Mouse (Mus musculus) stomach, postnatal 0 days (tissue): Measurements from ENCODE around the gene Pitpna. TPM values are rescaled to one million over a fixed set of nuclear protein-coding genes. Genes with fewer than 3 reads are reported as not detected.

Experiments
- ATAC-seq: fragments of 200-750 bp; cut with Nextera tagmentation; 2 replicates; pipeline ENCODE4 v1.8.0; 2017; ENCODE audit not compliant: low FRiP score, low TSS enrichment
- DNase-seq: peaks from one replicate; pipeline ENCODE4 v3.0.0-alpha.2; 2016; ENCODE audit warnings: low spot score
- H3K27ac ChIP-seq: fragments of 300-500 bp; sonication (generic); replicated peaks from 2 replicates; pipeline ENCODE4 v1.5.1; 2014; ENCODE audit warnings: mild to moderate bottlenecking, control low read depth
- H3K27me3 ChIP-seq: fragments of 300-500 bp; sonication (generic); 2 replicates; pipeline ENCODE4 v1.6.1; 2014; ENCODE audit warnings: low read length; ENCODE audit not compliant: control insufficient read depth, insufficient read depth
- H3K36me3 ChIP-seq: fragments of 300-500 bp; sonication (generic); 2 replicates; pipeline ENCODE4 v1.6.1; 2014; ENCODE audit warnings: low read length, mixed read lengths; ENCODE audit not compliant: control insufficient read depth, insufficient read depth
- H3K4me1 ChIP-seq: fragments of 300-500 bp; sonication (generic); replicated peaks from 2 replicates; pipeline ENCODE4 v1.6.1; 2014; ENCODE audit warnings: antibody characterized with exemption; ENCODE audit not compliant: control insufficient read depth, insufficient read depth
- H3K4me2 ChIP-seq: fragments of 300-500 bp; sonication (generic); replicated peaks from 2 replicates; pipeline ENCODE4 v1.6.1; 2014; ENCODE audit warnings: low read depth, mild to moderate bottlenecking, control low read depth, moderate library complexity
- H3K4me3 ChIP-seq: fragments of 300-500 bp; sonication (generic); 2 replicates; pipeline ENCODE4 v1.5.1; 2014; ENCODE audit warnings: low read depth, low read length, control low read depth
- H3K9ac ChIP-seq: fragments of 300-500 bp; sonication (generic); 2 replicates; pipeline ENCODE4 v1.6.1; 2014; ENCODE audit warnings: mild to moderate bottlenecking, low read length, control low read depth, mixed read lengths
- H3K9me3 ChIP-seq: fragments of 300-500 bp; sonication (generic); 2 replicates; pipeline ENCODE4 v1.6.1; 2016; ENCODE audit warnings: low read length; ENCODE audit not compliant: control insufficient read depth
- CTCF ChIP-seq: IDR thresholded peaks from 2 replicates; pipeline ENCODE4 v1.5.1; 2016; ENCODE audit warnings: antibody characterized with exemption, low read depth, mild to moderate bottlenecking, moderate library complexity
- EP300 ChIP-seq: optimal IDR thresholded peaks from 2 replicates; pipeline ENCODE3; 2016; ENCODE audit warnings: antibody characterized with exemption
- WGBS: fragments of 180-500 bp; shearing (Covaris S2); extraction: QIAGEN DNeasy Blood & Tissue Kit; methylation state at CpG from one replicate; pipeline ENCODE4 v1.1.7; 2014; 5-methylcytosine and 5-hydroxymethylcytosine counted together
- polyA plus RNA-seq: library from polyadenylated mRNA; unstranded; fragments of >200 nt; fragmentation: Nextera tagmentation; extraction: Ambion mirVana; gene quantifications from 2 replicates; pipeline ENCODE4 v1.2.1, GENCODE M21; 2015

Gene Pitpna
- polyA plus RNA-seq, 1 experiment from 2014 or later: 79.3 TPM

- Histone ChIP-seq H3K27ac (0 out of 2 replicates have a peak overlapping the region, but pooled peaks have one; percentile 40), H3K36me3 (no peaks in the 10 kb centered on the region), H3K9ac (no peak overlapping the region), H3K9me3 (no peaks in the 10 kb centered on the region), H3K4me1 (peaks cover 4% of the 10 kb centered on the region; the same call in 1 of the 2 replicates), H3K4me3 (no peak overlapping the region), H3K4me2 (no peak overlapping the region), H3K27me3 (no peaks in the 10 kb centered on the region)
- WGBS: 75% methylated on average over 13 of the region's 13 CpGs
- DNase-seq (no peak), ATAC-seq (no peak)
- TF ChIP-seq EP300: no peak
- no peak for TF ChIP-seq CTCF
Observed at GRCm38 (mm10) chr11:75566276-75567196, 21.4 kb upstream of the Pitpna start.

DNA sequence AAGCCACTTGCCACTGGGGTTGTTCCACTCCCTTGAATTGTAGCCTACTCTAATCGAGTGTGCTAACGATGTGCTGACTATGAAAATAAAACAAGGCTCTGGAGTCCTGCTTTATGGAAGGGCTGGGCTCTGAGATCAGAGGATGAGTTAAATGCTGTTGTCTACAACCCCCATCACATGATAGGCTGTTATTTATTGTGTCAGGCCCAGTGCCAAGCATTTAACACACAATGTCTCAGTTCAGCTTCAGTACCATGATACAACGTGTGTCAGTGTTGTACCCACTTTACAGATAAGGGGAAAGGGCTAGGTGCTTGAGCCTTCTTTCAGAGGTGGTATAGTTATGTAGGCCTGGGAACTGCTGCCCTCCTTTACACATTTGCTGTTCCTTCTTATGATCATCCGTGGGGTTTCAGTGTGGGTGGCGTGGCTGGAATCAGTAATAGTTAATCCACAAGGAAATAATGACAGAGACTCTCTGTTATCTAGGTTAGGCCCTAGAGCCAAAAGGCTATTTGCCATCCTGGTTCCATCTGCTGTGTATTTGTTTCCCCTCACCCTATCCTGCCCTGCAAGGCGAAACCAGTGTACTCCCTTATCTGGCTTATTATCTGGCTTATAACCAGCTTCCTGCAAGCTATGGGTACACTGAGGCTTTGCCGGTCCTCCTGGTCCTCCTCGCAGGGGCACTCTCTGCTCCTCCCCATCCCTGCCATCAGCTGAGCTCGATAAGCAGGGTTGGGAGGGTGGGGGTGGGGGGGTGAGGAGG lies 20.4 kb upstream of the Pitpna start:
- Histone ChIP-seq H3K36me3 (no peaks in the 10 kb centered on the region), H3K9ac (no peak overlapping the region), H3K4me2 (no peak overlapping the region), H3K4me3 (no peak overlapping the region), H3K27me3 (no peaks in the 10 kb centered on the region), H3K9me3 (no peaks in the 10 kb centered on the region), H3K27ac (no peak overlapping the region), H3K4me1 (peaks cover 4% of the 10 kb centered on the region; the same call in 1 of the 2 replicates)
- WGBS: 55% methylated on average over 9 of the region's 9 CpGs
- TF ChIP-seq CTCF (no peak), EP300 (no peak)
- DNase-seq (peak; percentile 12), ATAC-seq (no peak)

DNA sequence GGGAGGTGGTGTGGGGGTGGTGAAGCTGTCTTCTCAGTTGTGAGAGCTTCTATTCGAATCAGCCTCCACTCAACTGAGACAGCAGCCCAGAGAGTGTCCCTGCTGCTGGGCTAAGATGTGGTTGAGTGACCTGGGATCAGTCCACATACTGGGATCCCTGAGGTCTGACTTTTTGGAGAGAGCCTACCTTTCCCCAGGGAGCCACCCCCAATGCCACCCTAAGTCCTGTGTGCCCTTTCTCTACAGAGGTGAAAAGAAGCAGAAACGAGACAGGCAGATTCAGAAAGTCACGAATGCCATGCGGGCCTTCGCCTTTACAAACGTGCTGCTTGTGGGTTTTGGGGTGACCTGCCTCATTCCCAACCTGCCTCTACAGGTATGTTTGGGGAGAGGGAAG lies 19.8 kb upstream of the Pitpna start:
- no peak overlapping the region for H3K4me3 ChIP-seq
- no peak overlapping the region for H3K4me2 ChIP-seq
- ATAC-seq: no peak
- no peaks in the 10 kb centered on the region for H3K27me3 ChIP-seq
- no peak overlapping the region for H3K27ac ChIP-seq
- H3K4me1 ChIP-seq: peaks cover 4% of the 10 kb centered on the region; the same call in 1 of the 2 replicates
- TF ChIP-seq EP300: no peak
- no peak for TF ChIP-seq CTCF
- H3K36me3 ChIP-seq: no peaks in the 10 kb centered on the region
- peak; percentile 12 for DNase-seq
- no peaks in the 10 kb centered on the region for H3K9me3 ChIP-seq
- no peak overlapping the region for H3K9ac ChIP-seq
- 80% methylated on average over 6 of the region's 6 CpGs for WGBS

- Histone ChIP-seq H3K4me1 (peaks cover under 1% of the 10 kb centered on the region; the same call in 1 of the 2 replicates), H3K4me2 (no peak overlapping the region), H3K27me3 (no peaks in the 10 kb centered on the region), H3K27ac (no peak overlapping the region), H3K4me3 (no peak overlapping the region), H3K36me3 (no peaks in the 10 kb centered on the region), H3K9me3 (no peaks in the 10 kb centered on the region), H3K9ac (no peak overlapping the region)
- DNase-seq (peak; percentile 72), ATAC-seq (no peak)
- 64% methylated on average over 12 of the region's 12 CpGs for WGBS
- TF ChIP-seq CTCF: no peak
- TF ChIP-seq EP300: no peak
Observed at GRCm38 (mm10) chr11:75568962-75569361, 18.9 kb upstream of the Pitpna start.

DNA sequence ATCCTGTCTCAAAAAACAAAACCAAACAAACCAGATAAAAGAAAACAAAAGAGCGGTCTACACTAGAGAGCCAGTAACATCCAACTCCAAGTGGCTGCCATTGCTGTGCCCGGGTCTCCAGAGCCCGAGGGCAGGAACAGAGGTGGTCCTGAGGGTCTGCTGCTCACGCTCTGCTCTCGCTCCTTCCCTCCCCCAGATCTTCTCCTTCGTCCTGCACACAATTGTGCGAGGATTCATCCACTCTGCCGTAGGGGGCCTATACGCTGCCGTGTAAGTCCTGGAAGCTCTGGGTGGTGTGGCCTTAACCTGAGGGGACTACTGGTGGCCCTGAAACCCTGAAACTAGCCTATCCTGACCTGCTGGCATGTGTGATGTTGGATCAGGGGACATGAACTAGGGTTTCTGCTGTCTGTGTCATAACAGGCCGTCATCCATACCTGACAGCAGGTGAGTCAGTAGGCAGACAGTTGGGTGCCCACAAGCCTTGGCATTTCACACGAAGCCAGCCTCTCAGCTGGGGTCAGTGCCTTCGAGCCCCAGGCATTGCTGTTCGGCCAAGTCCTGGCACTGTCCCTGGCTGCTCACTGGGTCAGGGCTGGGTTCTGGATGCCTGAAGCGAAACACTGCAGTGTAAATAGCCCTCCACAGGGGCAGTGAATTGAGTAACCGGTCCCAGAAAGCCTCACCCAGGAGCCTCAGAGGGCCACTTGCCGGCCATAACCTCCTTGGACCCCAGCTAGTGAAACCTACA lies 17.3 kb upstream of the Pitpna start:
- H3K4me1 ChIP-seq: no peaks in the 10 kb centered on the region; the same call in 1 of the 2 replicates
- no peak for ATAC-seq
- no peak overlapping the region for H3K4me2 ChIP-seq
- no peaks in the 10 kb centered on the region for H3K36me3 ChIP-seq
- peak overlapping the region; percentile 24; the same call in 1 of the 2 replicates for H3K27ac ChIP-seq
- 88% methylated on average over 17 of the region's 17 CpGs for WGBS
- no peaks in the 10 kb centered on the region for H3K27me3 ChIP-seq
- H3K9me3 ChIP-seq: no peaks in the 10 kb centered on the region
- TF ChIP-seq CTCF (no peak), EP300 (no peak)
- H3K9ac ChIP-seq: no peak overlapping the region
- no peak overlapping the region for H3K4me3 ChIP-seq
- DNase-seq: no peak
